Mouse (Mus musculus): ENCODE measurements around the gene Fgf15.

Fgf15 gene

DNA sequence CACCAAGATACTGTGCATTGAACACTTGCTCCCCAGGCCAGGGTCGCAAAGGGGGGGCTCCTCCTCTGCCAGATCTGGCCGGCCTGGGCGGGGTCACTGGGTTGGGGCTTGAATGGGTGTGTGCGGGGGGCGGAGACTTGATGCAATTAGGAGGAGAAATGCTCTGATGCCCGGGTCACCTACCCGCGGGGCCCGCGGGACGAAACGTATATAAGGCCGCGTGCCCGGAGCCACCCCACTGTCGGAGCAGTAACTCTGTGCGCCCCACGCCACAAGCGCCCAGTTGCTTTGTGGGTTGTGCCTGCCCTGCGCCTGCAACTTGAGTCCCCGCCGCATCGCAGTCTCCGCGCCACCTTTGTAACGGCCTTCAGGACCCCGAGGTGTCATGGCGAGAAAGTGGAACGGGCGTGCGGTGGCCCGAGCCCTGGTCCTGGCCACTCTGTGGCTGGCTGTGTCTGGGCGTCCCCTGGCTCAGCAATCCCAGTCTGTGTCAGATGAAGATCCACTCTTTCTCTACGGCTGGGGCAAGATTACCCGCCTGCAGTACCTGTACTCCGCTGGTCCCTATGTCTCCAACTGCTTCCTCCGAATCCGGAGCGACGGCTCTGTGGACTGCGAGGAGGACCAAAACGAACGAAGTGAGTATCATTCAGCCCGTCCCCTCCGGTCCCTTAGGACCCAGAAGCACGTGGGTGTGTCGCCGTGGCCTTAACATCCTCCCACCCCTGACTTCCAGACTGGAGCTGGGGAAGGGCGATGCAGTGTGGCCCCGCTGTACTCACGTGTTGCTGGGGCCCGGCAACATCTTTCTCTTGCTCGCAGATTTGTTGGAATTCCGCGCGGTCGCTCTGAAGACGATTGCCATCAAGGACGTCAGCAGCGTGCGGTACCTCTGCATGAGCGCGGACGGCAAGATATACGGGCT, at the start of gene Fgf15:
Fgf15 (plus strand) TSS at position 238 of the 925 bp plus-strand sequence.
- no peak for DNase-seq (ENCODE audit: low spot score in 2 of 2)

DNA sequence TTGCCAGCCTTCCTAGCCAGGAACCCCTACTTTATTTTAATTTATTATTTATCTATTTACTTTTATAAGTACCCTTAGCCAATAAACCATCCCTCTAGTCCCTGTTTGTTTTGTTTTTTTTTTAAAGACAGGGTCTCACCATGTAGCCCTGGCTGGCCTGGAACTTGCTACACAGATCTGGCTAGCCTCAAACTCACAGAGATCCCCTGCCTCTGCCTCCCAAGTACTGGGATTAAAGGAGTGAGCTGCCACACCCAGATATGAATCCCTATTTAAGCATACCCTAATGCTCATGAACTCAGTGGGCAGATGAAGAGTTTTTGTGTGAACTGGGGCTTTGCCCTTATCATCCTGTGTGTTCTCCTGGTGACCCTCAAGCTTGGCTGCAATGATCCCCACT, 49.3 kb upstream of the Fgf15 start, which contains the start of gene Fgf4:
Fgf4 (plus strand) TSS at position 301 of the 400 bp plus-strand sequence.
- DNase-seq (ENCODE audit: low spot score in 2 of 2): no peak

DNA sequence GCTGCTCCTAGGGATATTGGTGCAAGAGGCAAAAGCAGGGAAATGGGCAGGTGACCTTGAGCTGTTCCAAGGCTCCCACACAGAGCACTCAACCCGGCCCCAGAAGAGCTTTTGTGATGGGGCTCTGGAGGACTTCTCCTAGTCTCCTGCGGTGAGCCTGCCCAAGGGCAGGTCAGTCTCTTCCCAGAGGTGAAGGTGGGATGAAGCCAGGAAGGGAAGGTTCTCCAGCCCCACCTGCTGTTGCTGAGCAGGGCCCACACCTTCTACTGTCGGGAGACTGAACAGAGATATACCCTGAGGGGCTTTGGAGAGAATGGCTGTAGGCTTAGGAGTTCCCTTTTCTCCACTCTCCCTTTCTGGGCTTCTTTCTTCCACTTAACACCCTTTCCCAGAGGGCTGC, 45.0 kb upstream of the Fgf15 start:
- no peak for DNase-seq (ENCODE audit: low spot score in 2 of 2)

DNA sequence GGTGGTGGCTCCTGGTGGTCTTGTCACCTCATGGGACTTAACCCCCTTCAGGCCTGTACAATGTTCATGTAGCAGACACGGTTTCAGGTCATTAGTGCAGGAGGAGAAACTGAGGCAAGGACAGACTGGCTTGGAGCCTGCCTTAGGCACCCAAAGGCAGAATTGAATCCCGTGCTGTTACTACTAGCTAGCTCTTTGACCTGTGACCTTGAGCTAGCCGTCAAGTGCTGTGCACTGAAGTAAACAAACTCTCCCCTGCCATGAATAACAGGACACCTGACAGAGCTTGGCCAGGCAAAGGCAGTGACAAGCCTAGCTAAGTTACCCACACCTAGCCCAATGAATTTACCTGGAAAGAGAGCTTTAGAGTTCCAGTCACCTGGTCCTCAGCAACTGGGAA, 41.4 kb upstream of the Fgf15 start:
- DNase-seq (ENCODE audit: low spot score in 2 of 2): no peak

DNA sequence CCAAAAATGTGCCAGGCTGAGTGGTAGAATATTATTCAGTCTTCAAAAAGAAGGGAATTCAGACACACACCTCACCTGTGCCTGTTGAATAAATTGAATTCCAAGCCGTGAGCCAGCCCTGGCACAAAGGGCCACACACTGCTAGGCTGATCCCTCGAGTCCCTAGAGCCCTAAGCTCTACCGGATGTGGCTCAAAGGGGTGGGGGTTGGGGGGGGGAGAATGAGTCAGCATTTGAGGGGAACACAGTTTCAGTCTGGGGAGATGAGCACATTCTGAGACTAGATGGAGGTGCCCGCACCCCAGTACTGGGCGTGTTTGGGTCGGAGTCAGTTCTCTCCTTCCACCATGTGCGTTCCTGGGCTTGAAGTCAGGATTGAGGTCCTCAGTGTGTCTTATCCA, 39.2 kb upstream of the Fgf15 start:
- DNase-seq (ENCODE audit: low spot score in 2 of 2): no peak

DNA sequence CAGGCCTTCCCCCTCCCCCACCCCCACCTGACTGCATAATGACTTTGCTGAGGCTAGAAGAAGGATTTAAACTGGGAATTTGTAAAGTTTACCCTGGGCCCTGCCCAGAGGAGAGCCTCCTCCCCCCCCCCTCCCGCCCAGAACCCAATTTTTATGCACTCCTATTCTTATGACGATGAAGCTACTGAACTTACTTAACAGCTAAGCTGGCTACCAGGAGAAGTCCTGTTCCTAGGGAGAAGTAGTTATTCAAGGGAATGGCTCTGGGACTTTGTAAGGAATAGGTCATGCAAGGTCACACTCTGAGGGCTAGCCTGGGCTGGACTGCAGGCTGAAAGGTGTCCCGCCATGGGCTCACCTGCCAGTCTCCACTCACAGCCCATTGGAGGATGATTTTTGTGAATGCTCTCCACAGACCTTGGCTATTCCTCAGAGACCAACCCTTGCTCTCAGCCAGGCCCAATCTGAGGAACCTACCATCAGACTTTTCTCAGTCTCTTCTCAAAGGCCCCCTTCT, 38.4 kb upstream of the Fgf15 start:
- no peak for DNase-seq (ENCODE audit: low spot score in 2 of 2)

DNA sequence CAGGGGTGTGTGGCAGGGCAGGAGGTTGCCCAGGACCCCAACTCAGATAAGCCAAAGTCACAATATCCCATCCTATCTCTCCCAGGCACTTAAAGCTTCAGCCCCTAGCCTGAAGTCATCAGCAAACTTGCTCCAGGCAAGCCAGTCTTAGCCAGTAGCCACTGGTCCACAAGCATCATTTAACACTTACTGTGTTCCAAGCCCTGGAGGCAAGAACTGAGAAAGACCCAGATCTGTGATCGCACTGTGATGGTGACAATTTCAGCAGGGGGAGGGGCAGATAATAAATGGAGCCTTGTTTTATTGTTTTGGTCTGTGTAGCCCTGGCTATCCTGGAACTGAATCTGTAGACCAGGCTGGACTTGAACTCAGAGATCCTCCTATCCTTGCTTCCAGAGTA, 37.6 kb upstream of the Fgf15 start:
- no peak for DNase-seq (ENCODE audit: low spot score in 2 of 2)

DNA sequence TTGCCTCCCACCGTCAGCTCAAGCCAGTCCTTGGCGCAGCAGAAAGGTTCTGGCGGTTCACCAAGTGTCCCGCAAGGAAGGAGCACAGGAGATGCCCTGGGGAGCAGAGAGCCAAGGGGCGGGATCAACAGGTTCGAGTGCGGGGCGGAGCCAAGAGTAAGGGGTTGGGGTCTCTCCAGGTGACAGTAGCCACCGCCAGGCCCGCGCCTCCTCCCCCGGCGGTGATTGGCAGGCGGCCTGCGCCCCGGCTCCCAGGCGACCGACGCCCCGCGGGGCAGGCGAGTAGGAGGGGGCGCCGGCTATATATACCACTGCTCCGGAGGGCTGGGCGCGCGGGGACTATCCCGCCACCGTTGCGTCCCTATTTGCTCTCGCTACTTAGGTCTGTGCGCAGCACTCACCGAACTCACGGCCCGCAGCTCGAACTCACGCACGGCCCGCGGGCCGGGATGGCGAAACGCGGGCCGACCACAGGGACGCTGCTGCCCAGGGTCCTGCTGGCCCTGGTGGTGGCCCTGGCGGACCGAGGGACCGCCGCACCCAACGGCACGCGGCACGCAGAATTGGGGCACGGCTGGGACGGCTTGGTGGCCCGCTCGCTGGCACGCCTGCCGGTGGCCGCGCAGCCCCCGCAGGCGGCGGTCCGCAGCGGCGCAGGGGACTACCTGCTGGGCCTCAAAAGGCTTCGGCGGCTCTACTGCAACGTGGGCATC, 35.1 kb upstream of the Fgf15 start:
- DNase-seq (ENCODE audit: low spot score in 2 of 2): no peak

DNA sequence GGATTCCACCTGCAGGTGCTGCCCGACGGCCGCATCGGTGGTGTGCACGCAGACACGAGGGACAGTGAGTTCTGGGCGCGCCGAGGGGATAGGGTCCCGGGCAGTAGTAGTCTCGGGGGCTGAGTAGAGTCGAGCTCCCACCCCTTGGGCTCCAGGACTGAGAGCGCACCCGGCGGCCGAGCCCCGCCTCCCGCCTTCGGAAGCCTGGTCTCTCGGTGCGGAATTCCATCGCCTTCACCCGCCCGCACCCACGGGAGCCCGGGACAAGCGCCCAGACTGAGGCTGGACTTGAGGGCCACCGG, 34.6 kb upstream of the Fgf15 start:
- no peak for DNase-seq (ENCODE audit: low spot score in 2 of 2)

DNA sequence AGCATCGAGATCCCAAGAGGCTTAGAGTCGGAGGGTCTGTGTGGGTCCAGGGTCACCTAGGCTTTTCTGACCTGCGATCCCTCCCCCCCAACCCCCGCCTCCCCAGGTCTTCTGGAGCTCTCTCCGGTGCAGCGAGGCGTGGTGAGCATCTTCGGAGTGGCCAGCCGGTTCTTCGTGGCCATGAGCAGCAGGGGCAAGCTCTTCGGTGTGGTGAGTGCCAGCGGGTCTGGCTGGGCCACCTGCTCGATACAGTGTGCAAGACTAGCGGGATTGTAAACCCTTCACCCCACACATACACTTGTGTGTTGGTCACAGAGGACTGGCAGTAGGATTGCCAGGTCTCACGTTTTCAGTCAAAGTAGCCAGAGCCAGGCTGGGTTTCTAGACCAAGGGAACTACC, 34.2 kb upstream of the Fgf15 start:
- DNase-seq (ENCODE audit: low spot score in 2 of 2): no peak

DNA sequence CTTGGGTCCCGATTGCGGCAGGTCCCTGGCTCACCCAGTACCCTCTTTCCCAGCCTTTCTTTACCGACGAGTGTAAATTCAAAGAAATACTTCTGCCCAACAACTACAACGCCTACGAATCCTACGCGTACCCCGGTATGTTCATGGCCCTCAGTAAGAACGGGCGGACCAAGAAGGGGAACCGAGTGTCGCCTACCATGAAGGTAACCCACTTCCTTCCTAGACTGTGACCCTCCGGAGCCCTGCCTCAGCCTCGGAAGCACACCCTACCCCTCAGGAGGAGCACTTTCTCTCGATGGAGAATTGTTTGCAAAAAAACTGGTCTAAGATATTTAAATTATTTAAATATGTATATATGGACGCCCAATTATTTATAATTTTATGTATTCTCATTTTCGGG, 33.6 kb upstream of the Fgf15 start:
- DNase-seq (ENCODE audit: low spot score in 2 of 2): no peak

DNA sequence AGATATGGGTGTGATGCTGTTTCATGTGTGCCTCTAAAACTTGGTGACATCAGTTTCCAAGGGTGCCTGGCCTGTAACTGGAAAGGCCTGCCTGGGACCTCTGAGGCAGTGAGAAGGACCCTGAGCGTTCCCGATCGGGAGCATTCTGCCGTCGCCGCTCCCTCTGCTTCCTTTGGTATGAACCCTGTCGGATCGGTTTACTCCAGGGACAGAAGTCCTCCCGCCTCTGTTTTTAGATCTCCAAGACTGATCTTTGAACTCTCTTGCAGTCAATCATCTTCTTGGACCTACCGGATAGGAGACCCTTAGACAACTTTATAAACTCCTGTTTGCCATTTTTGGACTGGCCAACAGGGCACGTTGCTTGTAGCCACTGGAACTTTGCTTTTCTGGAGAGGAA, 33.1 kb upstream of the Fgf15 start:
- no peak for DNase-seq (ENCODE audit: low spot score in 2 of 2)

DNA sequence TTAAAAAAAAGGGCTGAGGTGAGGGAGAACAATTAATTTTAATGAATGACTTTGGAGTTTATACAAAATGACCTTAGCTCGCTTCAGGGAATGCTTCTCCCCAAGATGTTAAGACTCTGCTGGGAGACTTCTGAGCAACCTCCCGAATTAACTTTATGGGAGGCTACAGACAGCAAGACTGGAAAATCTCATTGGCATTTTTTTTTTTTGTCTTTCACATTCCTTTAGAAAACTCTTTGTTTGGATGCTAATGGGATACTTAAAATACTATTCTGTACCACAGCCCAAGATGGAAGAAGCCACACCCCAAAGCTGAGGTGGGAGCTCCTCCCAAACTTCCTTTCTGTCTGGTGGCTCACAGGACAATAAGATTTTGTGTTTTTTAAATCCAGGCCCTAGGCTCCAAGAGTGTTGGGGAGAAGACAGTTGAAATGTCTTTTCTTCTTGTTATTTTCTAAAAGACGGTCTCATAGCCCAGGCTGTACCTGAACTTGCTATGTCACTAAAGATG, 32.1 kb upstream of the Fgf15 start:
- no peak for DNase-seq (ENCODE audit: low spot score in 2 of 2)

DNA sequence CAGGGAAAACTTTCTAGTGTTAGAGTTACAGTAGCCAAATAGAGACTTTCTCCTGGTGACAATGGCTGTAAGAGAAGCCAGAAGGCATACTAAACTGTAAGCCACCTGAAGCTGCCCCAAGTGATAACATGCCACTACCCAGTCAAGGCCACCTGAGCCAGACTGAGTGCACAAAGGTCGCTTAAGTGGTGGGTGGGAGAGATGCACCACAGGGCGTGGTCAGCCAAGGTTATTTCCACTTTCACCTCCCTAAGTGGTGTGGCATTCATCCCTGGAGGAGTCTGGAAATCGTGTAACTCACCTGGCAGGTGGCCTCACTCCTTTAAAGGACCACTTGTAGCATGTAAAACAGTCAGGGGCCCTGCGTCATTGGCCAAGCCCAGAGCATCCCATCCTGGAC, 29.2 kb upstream of the Fgf15 start:
- no peak for DNase-seq (ENCODE audit: low spot score in 2 of 2)

DNA sequence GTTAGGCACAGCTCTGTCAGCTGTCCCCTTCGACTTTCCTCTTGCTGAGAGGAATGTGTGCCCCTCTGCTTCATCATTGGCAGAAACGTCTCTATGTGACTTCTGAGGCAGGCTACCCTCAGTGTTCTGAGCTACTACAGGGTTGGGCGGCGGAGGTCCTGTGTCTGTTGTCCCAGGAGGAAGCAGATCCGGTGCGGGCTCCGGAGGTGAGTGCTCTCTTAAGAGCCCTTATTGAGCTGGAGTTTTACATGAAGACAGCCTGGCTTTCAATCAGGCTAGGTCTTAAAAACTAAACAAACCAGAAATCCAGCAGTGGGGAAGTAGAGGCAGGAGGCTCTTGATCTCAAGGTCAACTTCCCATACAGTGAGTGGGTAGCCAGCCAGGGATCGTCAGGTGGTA, 28.7 kb upstream of the Fgf15 start:
- no peak for DNase-seq (ENCODE audit: low spot score in 2 of 2)

DNA sequence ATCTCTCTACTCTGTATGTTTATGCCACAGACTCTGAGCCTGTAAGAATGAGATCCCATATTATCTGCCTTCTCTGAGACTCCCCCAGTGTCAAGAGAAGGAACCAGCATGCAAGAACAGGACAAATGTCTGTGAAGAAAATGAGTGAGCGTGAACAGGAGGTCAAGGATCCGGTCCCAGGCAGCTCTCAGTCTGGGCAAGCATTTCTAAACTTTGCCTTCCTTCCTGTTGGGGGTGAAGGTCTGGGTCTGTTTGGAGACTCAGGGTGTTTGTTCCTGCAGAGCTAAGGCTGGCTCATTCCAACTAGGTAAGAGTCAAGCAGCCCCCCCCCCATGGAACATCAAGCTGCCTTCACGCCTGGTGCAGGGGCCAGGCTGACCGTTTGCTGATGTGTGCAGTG, 23.9 kb upstream of the Fgf15 start:
- DNase-seq (ENCODE audit: low spot score in 2 of 2): no peak

DNA sequence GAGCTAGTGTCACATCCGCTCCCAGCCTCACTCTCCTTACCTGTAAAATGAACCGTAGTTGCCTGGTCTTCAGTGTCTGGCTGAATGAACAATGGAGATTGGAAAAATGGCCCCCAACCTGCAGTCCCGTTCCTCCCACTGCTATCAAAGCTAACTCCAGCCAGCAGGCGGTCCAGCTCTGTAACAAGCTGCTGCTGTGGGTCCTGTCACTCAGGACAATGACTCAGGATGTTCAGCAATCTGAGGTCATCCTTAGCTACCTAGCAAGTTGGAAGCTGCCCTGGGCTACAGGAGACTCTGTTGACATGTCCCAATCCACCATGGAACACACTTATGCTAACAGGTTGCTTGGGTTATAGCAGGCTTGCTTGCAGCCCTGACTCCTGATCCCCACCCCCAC, 23.2 kb upstream of the Fgf15 start:
- no peak for DNase-seq (ENCODE audit: low spot score in 2 of 2)

DNA sequence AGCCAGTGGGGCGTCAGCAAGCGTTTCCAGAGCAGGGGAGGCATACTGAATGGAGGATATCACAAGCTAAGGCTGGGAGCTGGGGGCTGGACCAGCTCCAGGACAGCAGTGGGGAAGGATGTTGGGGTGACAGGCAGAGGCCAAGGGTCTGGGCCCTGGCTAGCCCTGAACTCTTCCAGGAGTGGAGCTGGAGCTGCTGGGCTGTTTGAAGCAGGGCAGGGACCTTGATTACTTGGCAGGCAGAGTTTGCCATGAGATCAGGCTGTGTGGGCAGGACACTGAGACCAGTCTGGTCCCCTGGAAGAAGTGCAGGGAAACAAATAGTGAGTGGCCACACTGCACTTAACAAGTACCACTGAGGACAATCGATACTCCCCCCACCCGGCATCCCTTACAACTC, 22.1 kb upstream of the Fgf15 start:
- no peak for DNase-seq (ENCODE audit: low spot score in 2 of 2)

DNA sequence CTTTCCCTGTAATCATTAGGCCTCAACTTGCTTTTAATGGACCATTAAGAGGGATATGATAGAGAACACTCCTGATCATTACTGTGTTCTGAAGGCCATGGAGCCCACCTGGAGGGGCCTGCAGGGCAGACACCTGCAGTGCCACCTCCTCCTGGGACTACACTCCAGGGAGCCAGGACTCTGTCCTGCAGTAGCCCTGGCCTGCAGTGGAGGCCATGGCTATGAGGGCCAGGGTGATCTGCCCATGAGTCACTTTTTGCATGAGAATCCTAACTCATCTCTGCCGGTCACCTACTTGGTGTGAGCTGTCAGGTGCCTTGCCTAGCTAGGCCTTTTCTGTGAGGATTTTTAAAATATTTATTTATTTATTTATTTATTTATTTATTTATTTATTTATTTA, 17.9 kb upstream of the Fgf15 start:
- DNase-seq (ENCODE audit: low spot score in 2 of 2): no peak

DNA sequence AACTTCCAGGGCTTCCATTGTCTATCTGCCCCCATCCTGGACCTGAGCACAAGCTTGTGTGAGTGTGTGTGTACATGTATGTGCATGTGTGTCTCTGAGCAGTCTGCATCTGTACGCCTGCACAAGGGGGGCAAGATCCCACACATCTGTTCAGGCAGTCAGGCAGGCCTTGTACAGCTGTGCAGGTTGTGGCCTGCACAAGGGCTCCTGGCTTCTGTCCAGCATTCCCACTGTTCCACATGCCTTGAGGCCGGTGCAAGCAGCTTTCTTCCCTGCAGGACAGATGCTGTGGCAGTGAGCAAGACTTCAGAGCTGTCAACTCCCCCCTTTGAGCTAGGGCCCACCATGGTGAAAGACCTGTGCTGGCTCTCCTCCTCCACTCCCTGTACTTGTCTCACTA, 13.2 kb upstream of the Fgf15 start:
- DNase-seq (ENCODE audit: low spot score in 2 of 2): no peak

DNA sequence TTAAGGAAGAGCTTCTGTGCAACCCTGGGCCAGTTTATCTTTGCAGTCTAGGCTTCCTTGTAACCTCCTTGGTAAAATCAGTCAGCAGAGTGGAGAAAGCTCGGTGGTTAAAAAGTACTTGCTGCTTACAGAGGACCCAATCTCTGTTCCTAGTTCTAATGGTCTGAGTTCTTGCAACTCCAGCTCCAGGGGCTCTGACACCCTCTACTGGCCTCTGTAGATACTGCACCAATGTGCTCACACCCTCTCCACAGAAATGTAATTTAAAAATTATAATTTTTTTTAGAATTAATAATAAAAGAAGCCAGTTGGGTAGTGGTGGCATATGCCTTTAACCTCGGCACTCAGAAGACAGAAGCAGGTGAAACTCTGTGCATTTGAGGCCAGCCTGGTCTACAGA, 8.7 kb upstream of the Fgf15 start:
- no peak for DNase-seq (ENCODE audit: low spot score in 2 of 2)

DNA sequence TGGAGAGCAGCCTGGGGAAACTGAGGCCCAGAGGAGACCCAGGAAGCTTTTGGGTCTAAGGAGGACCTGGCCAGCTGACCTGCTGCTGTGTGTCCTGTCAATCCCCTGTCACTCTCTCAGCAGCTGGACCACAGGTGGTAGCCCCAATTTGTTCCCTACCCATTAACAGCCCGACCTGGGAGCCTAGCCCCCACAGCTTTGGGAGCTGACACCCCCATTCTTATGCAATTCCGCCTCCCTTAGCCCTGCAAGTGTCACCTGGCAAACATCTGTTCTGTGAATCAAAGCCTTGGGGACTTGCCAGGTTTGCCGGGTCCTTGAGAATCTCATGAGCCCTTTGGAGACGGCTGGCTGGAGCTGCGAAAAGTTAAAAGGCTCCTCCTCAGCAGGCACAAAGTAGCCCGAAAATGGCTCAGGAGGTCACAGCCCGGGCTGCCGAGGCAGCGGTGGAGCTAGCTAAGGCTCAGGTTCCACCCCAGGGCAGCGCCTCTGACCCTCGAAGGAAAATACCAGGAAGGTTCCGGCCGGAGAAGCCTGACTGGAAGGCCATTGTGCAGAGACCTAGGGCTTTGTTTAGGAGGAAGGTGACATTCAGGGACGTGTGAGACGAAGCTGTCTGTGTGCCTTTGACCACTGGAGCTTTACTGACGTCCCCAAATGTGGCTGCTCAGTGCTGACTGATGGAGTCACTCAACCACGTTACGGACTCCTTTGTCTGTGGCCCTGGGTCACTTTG, 7.6 kb upstream of the Fgf15 start:
- no peak for DNase-seq (ENCODE audit: low spot score in 2 of 2)
